Mouse (Mus musculus): ENCODE results near the gene Atp6v0e. TPM values are rescaled to one million over a fixed set of nuclear protein-coding genes. Genes with fewer than 3 reads are reported as not detected.

Atp6v0e gene
- polyA plus RNA-seq, 1 experiment: 87.2 TPM

GRCm38 (mm10) chr17:26650451-26651363 is 12.3 kb upstream of the Atp6v0e start:
- Histone ChIP-seq H3K4me1 (ENCODE audit: control insufficient read depth, insufficient read depth, low read length) (peaks cover 10% of the 10 kb centered on the region), H3K27ac (ENCODE audit: insufficient read depth, low read length) (peak overlapping the region; percentile 78), H3K4me3 (ENCODE audit: insufficient read depth, low read length) (no peak overlapping the region)
- TF ChIP-seq POLR2A (IDR thresholded peaks at IDR 0.05; ENCODE audit: extremely low read depth, insufficient read depth, low read length) (no peak), CTCF (IDR thresholded peaks at IDR 0.05; ENCODE audit: extremely low read depth, insufficient read depth, low read length) (peak; percentile 28; the same call in 1 of the 2 replicates)

- TF ChIP-seq CTCF (IDR thresholded peaks at IDR 0.05; ENCODE audit: extremely low read depth, insufficient read depth, low read length) (no peak), POLR2A (IDR thresholded peaks at IDR 0.05; ENCODE audit: extremely low read depth, insufficient read depth, low read length) (no peak)
- H3K4me3 ChIP-seq (ENCODE audit: insufficient read depth, low read length): no peak overlapping the region
- peaks cover 3% of the 10 kb centered on the region; the same call in 1 of the 2 replicates for H3K4me1 ChIP-seq (ENCODE audit: control insufficient read depth, insufficient read depth, low read length)
- H3K27ac ChIP-seq (ENCODE audit: insufficient read depth, low read length): no peak overlapping the region
Measured at GRCm38 (mm10) chr17:26658854-26659572, 4.0 kb upstream of the Atp6v0e start.

GRCm38 (mm10) chr17:26659573-26659915 is 3.5 kb upstream of the Atp6v0e start:
- H3K4me1 ChIP-seq (ENCODE audit: control insufficient read depth, insufficient read depth, low read length): peaks cover 3% of the 10 kb centered on the region; the same call in 1 of the 2 replicates
- TF ChIP-seq POLR2A (IDR thresholded peaks at IDR 0.05; ENCODE audit: extremely low read depth, insufficient read depth, low read length) (no peak), CTCF (IDR thresholded peaks at IDR 0.05; ENCODE audit: extremely low read depth, insufficient read depth, low read length) (no peak)
- no peak overlapping the region for H3K27ac ChIP-seq (ENCODE audit: insufficient read depth, low read length)
- H3K4me3 ChIP-seq (ENCODE audit: insufficient read depth, low read length): no peak overlapping the region

- Histone ChIP-seq H3K4me1 (ENCODE audit: control insufficient read depth, insufficient read depth, low read length) (peaks cover 3% of the 10 kb centered on the region; the same call in 1 of the 2 replicates), H3K4me3 (ENCODE audit: insufficient read depth, low read length) (no peak overlapping the region), H3K27ac (ENCODE audit: insufficient read depth, low read length) (peak overlapping the region; percentile 36; the same call in 1 of the 2 replicates)
- TF ChIP-seq CTCF (IDR thresholded peaks at IDR 0.05; ENCODE audit: extremely low read depth, insufficient read depth, low read length): peak; percentile 81
- TF ChIP-seq POLR2A (IDR thresholded peaks at IDR 0.05; ENCODE audit: extremely low read depth, insufficient read depth, low read length): 0 out of 2 replicates have a peak, but pooled peaks have one; percentile 15
Measured at GRCm38 (mm10) chr17:26660192-26660912, 2.7 kb upstream of the Atp6v0e start.

GRCm38 (mm10) chr17:26662204-26662603 is 827 bp upstream of the Atp6v0e start:
- H3K4me1 ChIP-seq (ENCODE audit: control insufficient read depth, insufficient read depth, low read length): peaks cover 3% of the 10 kb centered on the region; the same call in 1 of the 2 replicates
- H3K27ac ChIP-seq (ENCODE audit: insufficient read depth, low read length): no peak overlapping the region
- no peak for TF ChIP-seq CTCF (IDR thresholded peaks at IDR 0.05; ENCODE audit: extremely low read depth, insufficient read depth, low read length)
- no peak for TF ChIP-seq POLR2A (IDR thresholded peaks at IDR 0.05; ENCODE audit: extremely low read depth, insufficient read depth, low read length)
- no peak overlapping the region for H3K4me3 ChIP-seq (ENCODE audit: insufficient read depth, low read length)

- Histone ChIP-seq H3K27ac (ENCODE audit: insufficient read depth, low read length) (no peak overlapping the region), H3K4me1 (ENCODE audit: control insufficient read depth, insufficient read depth, low read length) (0 out of 2 replicates have a peak, but pooled peaks cover 2% of the 10 kb centered on the region), H3K4me3 (ENCODE audit: insufficient read depth, low read length) (no peak overlapping the region)
- TF ChIP-seq POLR2A (IDR thresholded peaks at IDR 0.05; ENCODE audit: extremely low read depth, insufficient read depth, low read length) (no peak), CTCF (IDR thresholded peaks at IDR 0.05; ENCODE audit: extremely low read depth, insufficient read depth, low read length) (no peak)
Measured at GRCm38 (mm10) chr17:26665600-26665999, 2.6 kb downstream of the Atp6v0e start.

- H3K27ac ChIP-seq (ENCODE audit: insufficient read depth, low read length): peak overlapping the region; percentile 93
- no peak overlapping the region for H3K4me3 ChIP-seq (ENCODE audit: insufficient read depth, low read length)
- TF ChIP-seq POLR2A (IDR thresholded peaks at IDR 0.05; ENCODE audit: extremely low read depth, insufficient read depth, low read length) (no peak), CTCF (IDR thresholded peaks at IDR 0.05; ENCODE audit: extremely low read depth, insufficient read depth, low read length) (no peak)
- no peaks in the 10 kb centered on the region; the same call in 1 of the 2 replicates for H3K4me1 ChIP-seq (ENCODE audit: control insufficient read depth, insufficient read depth, low read length)
Measured at GRCm38 (mm10) chr17:26671268-26671667, 8.2 kb downstream of the Atp6v0e start.

- peak overlapping the region; percentile 81 for H3K4me3 ChIP-seq (ENCODE audit: insufficient read depth, low read length)
- H3K27ac ChIP-seq (ENCODE audit: insufficient read depth, low read length): no peak overlapping the region; the same call in 1 of the 2 replicates
- no peak for TF ChIP-seq CTCF (IDR thresholded peaks at IDR 0.05; ENCODE audit: extremely low read depth, insufficient read depth, low read length)
- TF ChIP-seq POLR2A (IDR thresholded peaks at IDR 0.05; ENCODE audit: extremely low read depth, insufficient read depth, low read length): no peak
- peaks cover 8% of the 10 kb centered on the region; the same call in 1 of the 2 replicates for H3K4me1 ChIP-seq (ENCODE audit: control insufficient read depth, insufficient read depth, low read length)
Measured at GRCm38 (mm10) chr17:26675845-26676244, 12.8 kb downstream of the Atp6v0e start.

GRCm38 (mm10) chr17:26676252-26676615 is 13.2 kb downstream of the Atp6v0e start:
- Histone ChIP-seq H3K27ac (ENCODE audit: insufficient read depth, low read length) (peak overlapping the region; percentile 88), H3K4me1 (ENCODE audit: control insufficient read depth, insufficient read depth, low read length) (peaks cover 8% of the 10 kb centered on the region; the same call in 1 of the 2 replicates), H3K4me3 (ENCODE audit: insufficient read depth, low read length) (peak overlapping the region; percentile 81)
- peak; percentile 94 for TF ChIP-seq POLR2A (IDR thresholded peaks at IDR 0.05; ENCODE audit: extremely low read depth, insufficient read depth, low read length)
- TF ChIP-seq CTCF (IDR thresholded peaks at IDR 0.05; ENCODE audit: extremely low read depth, insufficient read depth, low read length): no peak
